Mouse (Mus musculus): ENCODE results near the gene Ldhd. TPM values are rescaled to one million over a fixed set of nuclear protein-coding genes. Genes with fewer than 3 reads are reported as not detected.

Ldhd gene
- polyA plus RNA-seq, 1 experiment from 2014 or later, result 0.93 TPM

- 82% methylated on average over 14 of the region's 14 CpGs for WGBS
- Histone ChIP-seq H3K9ac (replicated peaks) (no peak overlapping the region), H3K4me3 (replicated peaks) (no peak overlapping the region), H3K9me3 (replicated peaks) (no peaks in the 10 kb centered on the region), H3K4me2 (no peak overlapping the region), H3K27me3 (replicated peaks) (no peaks in the 10 kb centered on the region), H3K36me3 (0 out of 2 replicates have a peak, but pooled peaks cover 6% of the 10 kb centered on the region), H3K27ac (replicated peaks) (no peak overlapping the region), H3K4me1 (peaks cover 20% of the 10 kb centered on the region)
- no peak for ATAC-seq (ENCODE audit: low FRiP score)
These were observed 3.2 kb downstream of the Ldhd start for GRCm38 (mm10) chr8:111626933-111627332.

GRCm38 (mm10) chr8:111626528-111626820 is 3.7 kb downstream of the Ldhd start:
- H3K27me3 ChIP-seq (replicated peaks), result no peaks in the 10 kb centered on the region
- H3K36me3 ChIP-seq, result peaks cover 10% of the 10 kb centered on the region; the same call in 1 of the 2 replicates
- H3K9ac ChIP-seq (replicated peaks), result no peak overlapping the region
- 83% methylated on average over 8 of the region's 8 CpGs for WGBS
- no peak overlapping the region for H3K4me2 ChIP-seq
- H3K9me3 ChIP-seq (replicated peaks), result no peaks in the 10 kb centered on the region
- no peak for ATAC-seq (ENCODE audit: low FRiP score)
- H3K27ac ChIP-seq (replicated peaks), result no peak overlapping the region
- H3K4me3 ChIP-seq (replicated peaks), result no peak overlapping the region
- peaks cover 20% of the 10 kb centered on the region for H3K4me1 ChIP-seq

- Histone ChIP-seq H3K4me3 (replicated peaks) (no peak overlapping the region), H3K27ac (replicated peaks) (no peak overlapping the region), H3K9me3 (replicated peaks) (no peaks in the 10 kb centered on the region), H3K9ac (replicated peaks) (no peak overlapping the region), H3K27me3 (replicated peaks) (no peaks in the 10 kb centered on the region), H3K36me3 (peaks cover 14% of the 10 kb centered on the region; the same call in 1 of the 2 replicates), H3K4me1 (peaks cover 20% of the 10 kb centered on the region), H3K4me2 (no peak overlapping the region)
- whole genome bisulfite sequencing, result 34% methylated on average over 6 of the region's 6 CpGs
- no peak for ATAC-seq (ENCODE audit: low FRiP score)
These were observed 4.3 kb downstream of the Ldhd start for GRCm38 (mm10) chr8:111625694-111626527.

GRCm38 (mm10) chr8:111624853-111625221 is 5.3 kb downstream of the Ldhd start:
- Histone ChIP-seq H3K27me3 (replicated peaks) (no peaks in the 10 kb centered on the region), H3K4me1 (peaks cover 13% of the 10 kb centered on the region), H3K4me3 (replicated peaks) (no peak overlapping the region), H3K9me3 (replicated peaks) (no peaks in the 10 kb centered on the region), H3K36me3 (peaks cover 21% of the 10 kb centered on the region; the same call in 1 of the 2 replicates), H3K9ac (replicated peaks) (no peak overlapping the region), H3K27ac (replicated peaks) (no peak overlapping the region), H3K4me2 (no peak overlapping the region)
- 92% methylated on average over 10 of the region's 10 CpGs for WGBS
- ATAC-seq (ENCODE audit: low FRiP score), result no peak

GRCm38 (mm10) chr8:111624081-111624852 is 5.9 kb downstream of the Ldhd start:
- Histone ChIP-seq H3K9ac (replicated peaks) (no peak overlapping the region), H3K36me3 (peaks cover 22% of the 10 kb centered on the region; the same call in 1 of the 2 replicates), H3K27ac (replicated peaks) (no peak overlapping the region), H3K4me1 (0 out of 2 replicates have a peak, but pooled peaks cover 10% of the 10 kb centered on the region), H3K4me2 (no peak overlapping the region), H3K9me3 (replicated peaks) (no peaks in the 10 kb centered on the region), H3K27me3 (replicated peaks) (no peaks in the 10 kb centered on the region), H3K4me3 (replicated peaks) (no peak overlapping the region)
- WGBS, result 82% methylated on average over 12 of the region's 12 CpGs
- ATAC-seq (ENCODE audit: low FRiP score), result no peak

GRCm38 (mm10) chr8:111622553-111622952 is 7.6 kb downstream of the Ldhd start:
- Histone ChIP-seq H3K4me1 (0 out of 2 replicates have a peak, but pooled peaks cover 10% of the 10 kb centered on the region), H3K9ac (replicated peaks) (no peak overlapping the region), H3K36me3 (peaks cover 22% of the 10 kb centered on the region; the same call in 1 of the 2 replicates), H3K27ac (replicated peaks) (0 out of 2 replicates have a peak overlapping the region, but pooled peaks have one; percentile 7), H3K9me3 (replicated peaks) (no peaks in the 10 kb centered on the region), H3K4me2 (no peak overlapping the region), H3K27me3 (replicated peaks) (no peaks in the 10 kb centered on the region), H3K4me3 (replicated peaks) (no peak overlapping the region)
- no peak for ATAC-seq (ENCODE audit: low FRiP score)
- 65% methylated on average over 10 of the region's 10 CpGs for WGBS

GRCm38 (mm10) chr8:111622104-111622503 is 8.1 kb downstream of the Ldhd start:
- H3K36me3 ChIP-seq, result peaks cover 22% of the 10 kb centered on the region; the same call in 1 of the 2 replicates
- no peak overlapping the region for H3K4me2 ChIP-seq
- no peak overlapping the region for H3K9ac ChIP-seq (replicated peaks)
- H3K27me3 ChIP-seq (replicated peaks), result no peaks in the 10 kb centered on the region
- no peak for ATAC-seq (ENCODE audit: low FRiP score)
- WGBS, result 59% methylated on average over 3 of the region's 3 CpGs
- H3K4me3 ChIP-seq (replicated peaks), result no peak overlapping the region
- 0 out of 2 replicates have a peak overlapping the region, but pooled peaks have one; percentile 7 for H3K27ac ChIP-seq (replicated peaks)
- no peaks in the 10 kb centered on the region for H3K9me3 ChIP-seq (replicated peaks)
- H3K4me1 ChIP-seq, result 0 out of 2 replicates have a peak, but pooled peaks cover 10% of the 10 kb centered on the region

GRCm38 (mm10) chr8:111619936-111620335 is 10.2 kb downstream of the Ldhd start:
- H3K36me3 ChIP-seq, result peaks cover 22% of the 10 kb centered on the region; the same call in 1 of the 2 replicates
- 79% methylated on average over 1 of the region's 1 CpGs for WGBS

GRCm38 (mm10) chr8:111618273-111618672 is 11.9 kb downstream of the Ldhd start:
- Histone ChIP-seq H3K36me3 (peaks cover 22% of the 10 kb centered on the region; the same call in 1 of the 2 replicates), H3K9me3 (replicated peaks) (no peaks in the 10 kb centered on the region)

More at GRCm38 (mm10) chr8:111619936-111620335, 10.2 kb downstream of the Ldhd start:
- Histone ChIP-seq H3K9me3 (replicated peaks) (no peaks in the 10 kb centered on the region), H3K27me3 (replicated peaks) (no peaks in the 10 kb centered on the region), H3K9ac (replicated peaks) (no peak overlapping the region), H3K4me3 (replicated peaks) (no peak overlapping the region), H3K4me1 (peaks cover 18% of the 10 kb centered on the region; the same call in 1 of the 2 replicates), H3K4me2 (no peak overlapping the region), H3K27ac (replicated peaks) (no peak overlapping the region)
- no peak for ATAC-seq (ENCODE audit: low FRiP score)

GRCm38 (mm10) chr8:111617812-111618211 is 12.4 kb downstream of the Ldhd start:
- no peak overlapping the region for H3K4me3 ChIP-seq (replicated peaks)
- no peaks in the 10 kb centered on the region for H3K9me3 ChIP-seq (replicated peaks)
- H3K27ac ChIP-seq (replicated peaks), result no peak overlapping the region
- WGBS, result 55% methylated on average over 6 of the region's 6 CpGs
- H3K36me3 ChIP-seq, result peaks cover 22% of the 10 kb centered on the region; the same call in 1 of the 2 replicates
- no peak overlapping the region for H3K9ac ChIP-seq (replicated peaks)
- peaks cover 13% of the 10 kb centered on the region; the same call in 1 of the 2 replicates for H3K4me1 ChIP-seq
- H3K27me3 ChIP-seq (replicated peaks), result no peaks in the 10 kb centered on the region
- no peak for ATAC-seq (ENCODE audit: low FRiP score)
- no peak overlapping the region for H3K4me2 ChIP-seq

More at GRCm38 (mm10) chr8:111618273-111618672, 11.9 kb downstream of the Ldhd start:
- H3K9ac ChIP-seq (replicated peaks), result no peak overlapping the region
- ATAC-seq (ENCODE audit: low FRiP score), result no peak
- no peak overlapping the region for H3K27ac ChIP-seq (replicated peaks)
- H3K4me1 ChIP-seq, result peaks cover 13% of the 10 kb centered on the region; the same call in 1 of the 2 replicates
- WGBS, result 94% methylated on average over 4 of the region's 4 CpGs
- no peak overlapping the region for H3K4me3 ChIP-seq (replicated peaks)
- H3K27me3 ChIP-seq (replicated peaks), result no peaks in the 10 kb centered on the region
- no peak overlapping the region for H3K4me2 ChIP-seq

- Histone ChIP-seq H3K4me2 (no peak overlapping the region), H3K4me1 (peaks cover 8% of the 10 kb centered on the region; the same call in 1 of the 2 replicates)
- no peak for ATAC-seq (ENCODE audit: low FRiP score)
These were observed 15.1 kb downstream of the Ldhd start for GRCm38 (mm10) chr8:111614786-111615701.

More at GRCm38 (mm10) chr8:111614786-111615701, 15.1 kb downstream of the Ldhd start:
- WGBS, result 88% methylated on average over 6 of the region's 6 CpGs
- peaks cover 7% of the 10 kb centered on the region; the same call in 1 of the 2 replicates for H3K36me3 ChIP-seq
- no peak overlapping the region for H3K27ac ChIP-seq (replicated peaks)
- no peak overlapping the region for H3K9ac ChIP-seq (replicated peaks)
- no peaks in the 10 kb centered on the region for H3K9me3 ChIP-seq (replicated peaks)
- H3K4me3 ChIP-seq (replicated peaks), result no peak overlapping the region
- no peaks in the 10 kb centered on the region for H3K27me3 ChIP-seq (replicated peaks)

All from neural tube, embryonic 15.5 days (tissue).